Mouse (Mus musculus) gastrocnemius, postnatal 36 days (tissue): ENCODE measurements around the gene Tyw3. TPM values are rescaled to one million over a fixed set of nuclear protein-coding genes. Genes with fewer than 3 reads are reported as not detected.

ENCODE experiments used
- DNase-seq, 2 experiments: peaks; one replicate each; pipeline ENCODE4 v3.0.0; 2022
- intact Hi-C: fragments of 180-260 bp; cut with DNase I; formaldehyde crosslinking; loops from one replicate; pipeline ENCODE4 v1.15.1; 2025
- total RNA-seq, 2 experiments: library from RNA; stranded (reverse); gene quantifications; 2 replicates each; pipeline ENCODE4 v1.2.3; 2021

Gene Tyw3
- total RNA-seq, 2 experiments from 2014 or later = 2.7 to 3.2 TPM

DNA sequence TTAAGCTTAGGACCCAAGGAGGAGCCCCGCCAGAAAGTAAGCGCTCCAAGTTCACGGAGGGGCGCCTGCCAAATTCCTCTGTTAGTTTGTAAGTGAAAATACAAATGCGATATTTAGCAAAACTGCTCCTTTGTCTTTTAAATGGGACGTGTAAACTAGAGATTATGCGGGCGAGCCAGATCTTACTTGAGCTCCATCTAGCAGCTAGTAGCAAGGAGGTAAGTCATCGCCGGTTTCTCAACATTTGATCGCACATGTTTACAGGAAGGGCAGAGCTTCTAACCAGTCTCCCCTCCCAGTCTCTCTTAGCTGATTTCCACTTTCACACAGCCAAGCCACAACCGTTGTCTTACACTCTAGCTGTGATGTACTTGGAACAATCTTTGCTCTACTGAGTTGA, 26.1 kb downstream of the Tyw3 start:
- DNase-seq = no peak
- intact Hi-C loops = no loop called here

DNA sequence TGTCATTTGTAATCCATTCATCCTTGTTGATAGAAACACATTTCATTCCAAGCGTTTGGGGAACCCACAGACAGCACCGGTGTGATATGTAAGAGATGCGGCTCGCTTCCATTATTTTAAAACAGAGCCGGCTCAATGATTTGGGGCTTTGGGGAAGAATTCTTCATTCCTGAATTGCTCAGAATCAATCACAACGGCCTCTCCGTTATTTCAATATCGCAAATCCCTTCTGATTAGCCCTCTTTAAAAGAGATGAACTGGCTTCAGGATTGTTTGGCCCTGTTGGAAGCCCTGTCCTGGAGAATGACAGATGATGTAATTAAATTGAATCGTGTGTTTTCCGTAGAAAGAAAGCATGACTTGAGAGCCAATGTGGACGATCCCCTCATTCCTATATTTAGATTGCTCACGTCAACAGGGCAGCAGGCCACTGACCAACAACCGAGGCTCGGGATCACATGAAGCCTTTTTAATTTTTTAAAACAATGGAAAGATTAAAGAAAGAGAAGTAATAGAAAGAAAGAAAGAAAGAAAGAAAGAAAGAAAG, 26.8 kb downstream of the Tyw3 start:
- no peak for DNase-seq
- intact Hi-C loops = no loop called here

DNA sequence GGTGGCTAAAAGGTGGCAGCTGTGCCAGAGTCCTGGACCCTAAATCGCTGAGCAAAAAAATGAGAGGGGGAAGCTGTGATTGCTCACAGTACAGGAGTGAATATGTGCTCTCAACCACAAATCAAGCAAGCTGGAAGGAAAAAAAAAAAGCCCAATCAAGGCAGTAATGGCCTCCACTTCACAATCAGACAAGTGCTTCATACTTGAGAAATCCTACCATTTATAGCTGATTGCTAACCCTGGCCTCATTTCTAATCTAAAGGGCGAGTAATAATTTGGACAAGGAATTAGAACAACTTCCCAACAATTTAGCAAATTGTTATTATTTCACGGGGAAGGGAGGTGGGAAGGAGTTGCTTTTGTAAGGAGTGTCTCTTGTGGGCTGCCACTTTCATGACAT, 31.5 kb downstream of the Tyw3 start:
- no peak for DNase-seq
- intact Hi-C loops = no loop called here

DNA sequence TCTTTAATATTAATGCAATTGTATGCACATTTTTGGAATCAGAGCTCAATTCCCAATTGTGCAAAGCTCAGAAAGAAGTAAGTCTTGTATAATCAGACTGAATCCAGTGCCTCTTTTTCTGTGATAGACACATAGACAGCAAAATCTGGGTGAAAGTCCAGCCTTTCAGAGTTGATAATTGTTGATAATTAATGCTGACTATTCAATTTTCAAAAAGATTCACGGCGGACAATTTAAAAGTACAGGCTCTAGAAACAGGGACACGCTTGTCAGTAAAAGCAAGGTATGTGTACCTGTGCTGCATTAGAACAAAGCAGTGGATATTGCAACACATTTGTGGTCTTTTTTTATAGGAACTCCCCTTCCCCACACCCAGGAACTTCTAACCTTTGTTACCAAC, 34.7 kb downstream of the Tyw3 start:
- DNase-seq = no peak
- intact Hi-C loops = no loop called here

DNA sequence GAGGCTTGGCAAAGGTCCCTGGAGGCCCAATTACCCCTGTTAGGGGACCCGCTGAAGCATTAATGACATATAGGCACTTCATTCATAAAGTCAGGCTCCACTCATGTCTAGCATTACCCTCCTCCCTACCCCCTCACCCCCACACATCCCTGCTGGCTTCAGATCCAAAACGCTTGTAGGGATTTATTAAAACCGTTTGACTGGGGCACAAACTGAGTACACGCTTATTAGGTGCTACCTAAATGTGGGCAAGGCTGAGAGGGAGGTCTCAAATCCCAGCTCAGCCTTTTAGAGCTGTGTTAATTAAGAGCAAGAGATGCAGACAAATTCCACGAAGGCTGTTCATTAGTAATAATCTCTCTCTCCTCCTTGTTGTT, 45.9 kb downstream of the Tyw3 start:
- DNase-seq = no peak
- intact Hi-C loops = no loop called here

DNA sequence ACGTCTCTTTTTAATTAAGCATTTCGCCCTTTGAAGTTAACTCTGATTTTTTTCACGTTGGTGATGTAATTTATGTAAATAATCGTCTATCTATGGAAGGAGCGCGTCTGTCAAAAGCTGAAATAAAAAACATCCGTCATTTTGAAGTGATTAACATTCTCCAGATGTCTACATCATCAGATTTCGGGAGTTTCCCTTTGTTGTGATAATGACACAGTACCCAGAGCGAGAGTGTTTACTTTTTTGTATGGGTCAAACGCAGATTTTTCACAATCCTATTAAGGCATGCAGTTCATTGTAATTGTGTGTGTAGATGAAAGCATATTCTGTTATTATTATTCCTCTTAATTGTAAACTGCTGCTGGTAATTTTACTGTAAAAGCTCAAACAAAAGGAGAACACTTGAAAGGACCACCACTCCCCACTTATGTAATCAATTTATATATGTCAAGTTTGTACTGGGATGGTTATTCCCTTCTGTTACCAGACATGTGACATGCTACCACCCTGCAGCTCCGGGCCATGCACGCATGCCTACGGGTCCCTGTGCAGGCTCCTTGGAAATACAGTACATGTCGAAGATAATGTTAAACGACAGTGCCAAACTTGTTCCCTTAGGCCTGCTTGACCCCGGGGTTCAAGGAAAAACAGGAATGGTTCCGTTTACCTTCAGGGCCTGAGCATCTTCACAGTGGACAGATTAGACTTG, 46.4 kb downstream of the Tyw3 start:
- DNase-seq = no peak
- intact Hi-C loops = no loop called here

DNA sequence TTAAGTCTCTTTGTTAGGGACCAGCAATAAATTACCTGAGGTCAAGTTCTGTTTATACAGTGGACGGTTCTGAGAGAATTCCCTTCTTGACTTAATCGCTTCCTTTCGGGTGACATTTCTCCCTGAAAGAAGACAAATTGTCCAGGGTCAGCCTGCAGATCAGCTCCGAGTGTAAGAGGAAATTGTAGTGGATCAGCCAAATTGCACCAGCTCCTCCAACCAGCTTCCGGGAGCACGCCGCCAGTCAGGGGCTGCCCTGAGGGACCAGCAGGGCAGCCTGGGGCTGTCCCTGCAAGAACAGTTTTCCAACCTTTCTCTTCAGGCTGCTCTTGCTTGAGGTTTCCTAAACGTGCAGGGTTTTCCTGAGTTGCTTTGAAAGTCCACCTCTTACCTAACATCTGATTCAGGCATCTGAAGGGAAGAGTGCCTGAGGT, 48.0 kb downstream of the Tyw3 start:
- DNase-seq = no peak
- intact Hi-C loops = no loop called here

DNA sequence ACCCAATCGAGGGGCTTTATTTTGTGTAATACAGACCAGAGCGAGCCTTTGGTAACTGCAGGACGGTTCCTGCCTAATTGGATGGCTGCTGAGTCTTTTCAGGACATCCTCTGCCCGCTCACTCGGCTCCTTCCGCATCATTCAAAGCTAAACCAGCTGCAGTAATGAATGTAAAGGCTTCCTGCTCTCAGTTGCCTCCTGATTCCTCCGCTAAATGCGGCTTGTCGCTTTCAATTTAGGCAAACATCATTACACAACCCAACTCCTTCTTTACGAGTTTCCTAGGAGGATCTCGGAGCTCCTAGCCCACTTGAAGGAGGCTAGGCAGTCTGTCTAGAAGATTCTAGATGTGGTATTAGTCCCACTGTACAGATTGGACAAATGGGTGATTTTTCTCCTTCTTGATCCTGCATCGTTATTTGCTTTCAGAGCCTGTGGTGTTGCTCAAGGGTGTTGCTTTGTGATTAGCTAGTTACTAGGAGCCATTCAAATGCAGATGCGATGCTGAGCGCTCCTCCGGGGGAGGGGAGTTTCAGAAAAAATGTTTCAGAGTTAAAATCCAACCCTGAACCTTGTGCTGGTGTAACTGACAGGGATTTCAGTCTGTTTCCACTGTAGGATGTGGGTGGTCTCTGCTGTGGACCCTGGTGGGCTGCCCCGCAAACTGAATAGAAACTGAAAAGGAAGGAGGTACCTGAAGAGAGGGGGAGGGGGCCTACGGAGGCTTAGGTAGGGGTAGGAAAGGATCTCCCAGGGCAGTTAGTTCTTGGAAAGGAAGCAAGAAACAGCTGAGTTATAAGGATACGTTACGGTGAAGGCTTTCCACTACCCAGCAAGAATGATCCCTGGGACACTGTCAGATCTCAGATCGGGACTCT, 49.1 kb downstream of the Tyw3 start:
- intact Hi-C loops = no loop called here
- no peak for DNase-seq

DNA sequence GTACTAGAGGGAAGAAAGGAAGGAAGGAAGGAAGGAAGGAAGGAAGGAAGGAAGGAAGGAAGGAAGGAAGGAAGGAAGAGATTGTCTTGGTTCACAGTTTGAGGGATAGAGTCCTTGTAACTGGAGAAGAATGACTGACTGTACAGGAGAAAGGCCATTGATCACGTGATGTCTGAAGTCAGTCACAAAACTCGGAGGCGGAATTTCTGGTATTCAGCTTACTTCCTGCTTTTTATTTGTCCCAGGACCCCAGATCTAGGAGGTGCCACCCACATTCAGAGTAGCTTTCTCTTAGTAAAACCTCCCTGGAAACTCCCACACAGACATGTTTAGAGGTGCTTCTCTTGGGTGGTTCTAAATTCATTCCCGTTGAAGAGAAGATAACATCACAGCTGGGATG, 50.7 kb downstream of the Tyw3 start:
- no peak for DNase-seq
- intact Hi-C loops = no loop called here

DNA sequence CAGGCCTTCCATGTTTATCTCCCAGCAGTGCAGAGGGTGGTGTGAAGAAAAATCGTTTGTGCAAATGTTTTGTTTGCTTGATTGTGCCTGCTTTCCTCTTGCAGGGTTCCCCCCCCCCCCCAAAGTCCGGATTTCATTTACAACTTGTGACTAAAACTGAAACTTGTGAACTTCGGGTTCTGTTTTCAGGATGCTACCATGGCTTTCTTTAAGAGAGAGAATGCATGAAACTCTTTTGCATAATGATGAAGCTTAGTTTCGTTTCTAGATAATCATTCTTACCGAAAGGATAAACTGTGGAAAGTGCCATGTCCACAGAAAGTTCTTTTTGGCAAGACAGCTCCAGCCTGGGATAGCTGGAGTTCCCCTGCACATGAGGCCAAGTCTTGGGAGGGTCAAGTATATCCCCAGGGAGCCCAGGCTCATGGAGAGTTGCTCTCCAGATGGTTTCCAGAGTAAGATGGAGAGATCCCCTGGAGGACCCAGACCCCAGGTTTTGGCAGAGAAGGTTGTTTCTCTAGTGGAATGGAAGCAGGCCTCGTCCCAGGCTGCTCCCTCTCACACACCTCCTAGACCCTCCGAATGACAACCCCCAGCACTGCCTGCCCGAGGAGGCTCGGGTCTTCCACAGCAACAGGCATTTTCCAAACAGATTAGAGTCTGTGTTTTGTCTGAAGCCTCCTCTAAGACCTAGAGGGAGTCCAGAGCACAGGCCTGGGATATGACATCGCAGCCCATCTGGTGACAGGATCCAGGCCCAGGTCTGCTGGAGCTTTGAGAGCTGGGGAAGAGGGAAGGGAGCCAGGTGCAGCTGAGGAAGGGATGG, 56.6 kb downstream of the Tyw3 start:
- DNase-seq = no peak
- intact Hi-C loops = no loop called here

DNA sequence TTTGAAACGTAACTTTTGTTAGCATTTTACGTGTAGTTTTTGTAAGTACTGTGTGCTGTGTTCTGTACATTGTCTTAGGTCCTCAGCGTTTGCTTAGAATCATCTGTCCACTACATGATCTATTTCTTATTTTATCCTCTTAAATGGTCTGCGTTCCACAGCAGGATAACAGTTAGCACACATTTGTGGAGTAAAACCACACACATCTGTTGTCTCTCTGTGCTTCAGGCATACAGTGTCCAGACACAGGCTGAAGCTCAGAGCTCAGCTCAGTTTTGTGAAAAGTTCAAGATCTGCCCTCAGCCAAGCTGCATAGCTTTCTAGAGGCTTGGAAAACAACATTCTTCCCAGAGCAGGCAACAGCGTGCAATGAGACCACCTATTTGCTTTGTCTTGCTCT, 60.8 kb downstream of the Tyw3 start:
- intact Hi-C loops = no loop called here

DNA sequence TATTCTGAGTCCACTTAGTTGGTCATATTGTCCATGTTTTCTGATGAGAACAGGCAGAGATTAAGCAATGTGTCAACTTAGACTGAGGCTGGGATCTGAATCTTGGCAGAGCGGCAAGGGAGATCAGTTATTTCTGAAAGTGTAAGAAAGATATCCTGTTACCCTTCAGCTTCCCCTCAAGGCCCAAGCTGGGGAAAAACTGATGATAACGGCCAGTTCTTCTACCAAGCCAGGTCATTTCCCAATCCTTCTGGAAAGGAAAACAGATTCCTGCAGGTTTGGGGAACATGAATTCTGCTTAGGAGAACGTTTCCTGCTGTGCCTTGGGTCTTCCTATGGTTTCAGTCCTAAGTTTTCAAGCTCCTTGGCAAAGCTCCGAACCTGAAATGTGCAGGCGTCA, 63.7 kb downstream of the Tyw3 start:
- DNase-seq = no peak
- intact Hi-C loops = no loop called here

More for the DNA sequence above, 60.8 kb downstream of the Tyw3 start:
- no peak for DNase-seq

DNA sequence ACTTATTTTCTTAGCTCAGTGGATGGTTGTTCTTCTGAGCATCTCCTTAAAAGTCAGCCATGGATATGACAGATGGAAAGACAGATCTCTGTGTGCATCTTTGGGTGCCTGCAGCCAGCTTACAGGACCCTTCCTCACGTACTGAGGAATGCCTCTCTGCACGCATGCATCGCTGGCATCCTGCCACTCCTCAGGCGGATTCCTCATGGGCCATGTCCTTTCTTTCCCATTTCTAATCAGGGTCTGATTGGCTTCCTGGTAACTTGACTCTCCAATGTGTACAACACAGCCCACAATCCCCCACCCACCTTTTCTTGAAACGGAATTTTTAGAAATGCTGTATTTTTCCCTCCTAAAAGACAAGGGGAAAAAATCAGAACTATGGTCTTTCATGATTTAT, 67.9 kb downstream of the Tyw3 start:
- intact Hi-C loops = no loop called here
- no peak for DNase-seq

DNA sequence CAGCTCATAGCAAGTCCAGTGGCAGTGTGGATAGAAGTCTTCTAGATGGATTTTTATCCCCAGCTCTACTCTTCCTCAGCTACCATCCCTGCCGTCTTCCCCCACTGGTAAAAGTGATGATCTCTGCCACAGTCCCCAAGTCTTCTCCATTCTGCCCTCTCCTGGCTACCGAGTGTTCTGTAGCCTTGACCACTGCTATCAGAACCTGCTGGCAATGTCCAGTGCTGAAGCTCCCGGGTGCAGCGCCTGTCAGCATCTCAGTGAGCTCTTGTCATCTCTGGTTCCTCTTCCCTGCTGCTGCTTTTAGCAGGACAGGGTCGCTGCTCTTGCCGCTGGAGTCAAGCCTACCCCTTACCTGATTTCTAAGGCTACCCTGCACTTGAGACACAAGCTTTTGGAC, 70.3 kb downstream of the Tyw3 start:
- intact Hi-C loops = no loop called here
- no peak for DNase-seq

Other genes starting within 250 kb of the Tyw3 start
- gene Cryz, start 393 bp downstream of the Tyw3 start, total RNA-seq = 10 to 100 TPM in 1 of 2 experiments, 1 to 10 TPM in 1; 8.0 to 10.3 TPM
- gene Erich3, start 66.8 kb upstream of the Tyw3 start, total RNA-seq = not detected